Comparison of ENCODE assay signal across 8 mouse cellular contexts in the genomic region with DNA sequence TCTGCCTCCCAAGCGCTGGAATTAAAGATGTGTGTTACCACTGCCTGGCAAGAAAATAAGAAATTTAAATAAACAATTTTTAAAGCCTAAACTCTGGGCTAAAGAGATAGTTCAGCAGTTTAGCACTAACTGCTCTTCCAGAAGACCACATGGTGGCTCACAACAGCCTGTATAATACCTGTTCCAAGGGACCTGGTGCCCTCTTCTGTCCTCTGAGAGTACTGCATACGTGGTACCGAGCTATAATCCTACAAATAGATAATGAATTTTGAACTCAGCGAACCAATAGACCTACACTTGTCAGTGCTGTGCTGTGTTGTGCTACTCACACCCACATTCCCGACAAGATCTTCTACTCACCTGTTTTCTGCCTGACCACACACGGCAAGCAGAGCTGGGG. TPM values are rescaled to one million over a fixed set of nuclear protein-coding genes. Genes with fewer than 3 reads are reported as not detected.
DNase-seq lines count a peak whose midpoint lies in the region; ATAC-seq and TF ChIP-seq lines count a peak whose summit lies in the region.

No protein-coding gene starts in this region.

- no peak overlapping the region for H3K9ac ChIP-seq in heart, adult 2 months (ENCODE audit: low read depth, low read length)
- H3K9ac ChIP-seq in liver, embryonic 13.5 days = no peak overlapping the region

- peak; percentile 75 for ATAC-seq in liver, embryonic 13.5 days (ENCODE audit: low read depth)

- DNase-seq in B cell, adult 2 months = peak; percentile 80 to 86
- DNase-seq in WW6 (ENCODE audit: low read depth, low spot score) = peak; percentile 39
- peak; percentile 65 to 81 for DNase-seq in heart, adult 2 months
- DNase-seq in kidney, adult 8-10 months = peak; percentile 72 to 88
- DNase-seq in liver, embryonic 13.5 days = peak; percentile 72
- peak; percentile 57 to 74 for DNase-seq in natural killer cell, adult 2 months (ENCODE audit: low spot score in 2 of 2)
- peak; percentile 68 for DNase-seq in telencephalon, adult 2 months (ENCODE audit: low read depth, low spot score)

- H3K4me3 ChIP-seq in cortical plate, adult 2 months (ENCODE audit: insufficient read depth, low read length) = no peak overlapping the region
- H3K4me3 ChIP-seq in heart, adult 2 months = no peak overlapping the region
- H3K4me3 ChIP-seq in liver, embryonic 13.5 days (replicated peaks) = no peak overlapping the region

- no peak overlapping the region for H3K27ac ChIP-seq in cortical plate, adult 2 months (ENCODE audit: insufficient read depth, low read length)
- no peak overlapping the region for H3K27ac ChIP-seq in heart, adult 2 months
- H3K27ac ChIP-seq in liver, embryonic 13.5 days = no peak overlapping the region

- no peaks in the 10 kb centered on the region; the same call in 1 of the 2 replicates for H3K36me3 ChIP-seq in heart, adult 2 months (ENCODE audit: control insufficient read depth, insufficient read depth, low read length)
- no peaks in the 10 kb centered on the region for H3K36me3 ChIP-seq in liver, embryonic 13.5 days

- no peaks in the 10 kb centered on the region for H3K27me3 ChIP-seq in heart, adult 2 months (ENCODE audit: control insufficient read depth, insufficient read depth, low read length)
- H3K27me3 ChIP-seq in liver, embryonic 13.5 days = no peaks in the 10 kb centered on the region

- no peaks in the 10 kb centered on the region for H3K9me3 ChIP-seq in liver, embryonic 13.5 days (replicated peaks)

- no peaks in the 10 kb centered on the region for H3K79me2 ChIP-seq in heart, adult 2 months (replicated peaks; ENCODE audit: control insufficient read depth, insufficient read depth, low read length)

- TF ChIP-seq CTCF in cortical plate, adult 2 months (IDR thresholded peaks at IDR 0.05; ENCODE audit: extremely low read depth, insufficient read depth, low read length) = peak; percentile 94
- TF ChIP-seq CTCF in heart, adult 2 months (IDR thresholded peaks at IDR 0.05) = peak; percentile 100

- no peak for TF ChIP-seq POLR2A in cortical plate, adult 2 months (IDR thresholded peaks at IDR 0.05; ENCODE audit: extremely low read depth, insufficient read depth, low read length)
- no peak for TF ChIP-seq POLR2A in heart, adult 2 months (IDR thresholded peaks at IDR 0.05; ENCODE audit: insufficient read depth, low read depth, low read length)

- WGBS in heart, adult 2 months = 7% methylated on average over 6 of the region's 6 CpGs
- WGBS in liver, embryonic 13.5 days (ENCODE audit: insufficient replicate concordance) = 6% methylated on average over 6 of the region's 6 CpGs

- intact Hi-C loops in heart, adult 2 months (cut with DNase I) = loop anchor here (1.0 to 5.0 kb wide), 4 partner anchors 37 to 189 kb away; no protein-coding TSS in a partner anchor

- peak; percentile 87 for TF ChIP-seq EP300 in heart, adult 2 months (IDR thresholded peaks at IDR 0.05; ENCODE audit: insufficient read depth, low read depth, low read length)

- H3K4me2 ChIP-seq in liver, embryonic 13.5 days = no peak overlapping the region

- no peaks in the 10 kb centered on the region for H3K4me1 ChIP-seq in cortical plate, adult 2 months (ENCODE audit: control insufficient read depth, insufficient read depth, low read length)
- H3K4me1 ChIP-seq in heart, adult 2 months (ENCODE audit: control insufficient read depth, insufficient read depth, low read length) = peaks cover 6% of the 10 kb centered on the region
- H3K4me1 ChIP-seq in liver, embryonic 13.5 days (replicated peaks) = peaks cover 10% of the 10 kb centered on the region

RNA-seq across cellular contexts. Expression of gene Nicn1, which starts 5.8 kb away (rescaled TPM):
- polyA plus RNA-seq in cortical plate, adult 2 months (2012; rRNA removed) = 101 and 102 TPM in 2 replicates
- 10 to 100 TPM; 21.0 to 21.5 TPM for total RNA-seq in heart, adult 2 months (2021)
- 24.1 and 37.1 TPM in 2 replicates for polyA plus RNA-seq in heart, adult 2 months (2012; rRNA removed)
- 4.7 and 5.6 TPM in 2 replicates for polyA plus RNA-seq in liver, embryonic 13.5 days (2015; fragmentation: Nextera tagmentation; extraction: Ambion mirVana)

RNA-seq across cellular contexts. Expression of gene Amt, which starts 12.2 kb away (rescaled TPM):
- polyA plus RNA-seq in cortical plate, adult 2 months (2012; rRNA removed) = 54.1 and 55.0 TPM in 2 replicates
- 1 to 10 TPM; 4.0 to 4.6 TPM for total RNA-seq in heart, adult 2 months (2021)
- polyA plus RNA-seq in heart, adult 2 months (2012; rRNA removed) = 4.8 and 9.2 TPM in 2 replicates
- polyA plus RNA-seq in liver, embryonic 13.5 days (2015; fragmentation: Nextera tagmentation; extraction: Ambion mirVana) = 14.0 and 14.1 TPM in 2 replicates

RNA-seq across cellular contexts. Expression of gene Dag1, which starts 20.7 kb away (rescaled TPM):
- 31.2 and 33.5 TPM in 2 replicates for polyA plus RNA-seq in cortical plate, adult 2 months (2012; rRNA removed)
- 100 to 1,000 TPM; 305 to 347 TPM for total RNA-seq in heart, adult 2 months (2021)
- polyA plus RNA-seq in heart, adult 2 months (2012; rRNA removed) = 124 and 157 TPM in 2 replicates
- polyA plus RNA-seq in liver, embryonic 13.5 days (2015; fragmentation: Nextera tagmentation; extraction: Ambion mirVana) = 12.7 and 17.8 TPM in 2 replicates

RNA-seq across cellular contexts. Expression of gene Rhoa, which starts 21.5 kb away (rescaled TPM):
- polyA plus RNA-seq in cortical plate, adult 2 months (2012; rRNA removed) = 167 and 176 TPM in 2 replicates
- 100 to 1,000 TPM; 216 to 234 TPM for total RNA-seq in heart, adult 2 months (2021)
- 110 and 266 TPM in 2 replicates for polyA plus RNA-seq in heart, adult 2 months (2012; rRNA removed)
- 235 and 296 TPM in 2 replicates for polyA plus RNA-seq in liver, embryonic 13.5 days (2015; fragmentation: Nextera tagmentation; extraction: Ambion mirVana)

RNA-seq across cellular contexts. Expression of gene Tcta, which starts 21.6 kb away (rescaled TPM):
- polyA plus RNA-seq in cortical plate, adult 2 months (2012; rRNA removed) = 53.0 and 55.6 TPM in 2 replicates
- total RNA-seq in heart, adult 2 months (2021) = 10 to 100 TPM; 50.5 to 52.8 TPM
- 64.8 and 82.4 TPM in 2 replicates for polyA plus RNA-seq in heart, adult 2 months (2012; rRNA removed)
- 12.7 TPM in 2 replicates for polyA plus RNA-seq in liver, embryonic 13.5 days (2015; fragmentation: Nextera tagmentation; extraction: Ambion mirVana)
